Mouse (Mus musculus) myocyte (in vitro differentiated cells): ENCODE measurements around the gene Cfap74.

Experiments used
- CEBPB ChIP-seq: IDR thresholded peaks from 2 replicates; pipeline ENCODE4 v1.6.1; 2011; ENCODE audit warnings: mild to moderate bottlenecking, moderate library complexity; ENCODE audit not compliant: poor library complexity, insufficient read depth, severe bottlenecking
- E2F4 ChIP-seq: IDR thresholded peaks from one replicate; pipeline ENCODE4 v1.6.1; 2011; ENCODE audit warnings: mild to moderate bottlenecking, control low read depth, moderate library complexity; ENCODE audit not compliant: insufficient read depth
- MAX ChIP-seq: IDR thresholded peaks from one replicate; pipeline ENCODE4 v1.6.1; 2011; ENCODE audit warnings: low read depth, mild to moderate bottlenecking, control low read depth
- MYOD1 ChIP-seq, 3 experiments: IDR thresholded peaks; one replicate each; pipeline ENCODE4 v1.6.1; 2011; ENCODE audit warnings: control low read depth in 2 of 3, low read depth in 2 of 3, mild to moderate bottlenecking in 2 of 3, moderate library complexity in 1 of 3; ENCODE audit not compliant: insufficient read length in 2 of 3, control insufficient read depth in 1 of 3
- MYOG ChIP-seq, 3 experiments: IDR thresholded peaks; one replicate each; pipeline ENCODE4 v1.6.1; 2011; ENCODE audit warnings: control low read depth in 2 of 3, low read depth in 2 of 3, mild to moderate bottlenecking in 2 of 3; ENCODE audit not compliant: insufficient read length in 2 of 3, control insufficient read depth in 1 of 3, insufficient read depth in 1 of 3
- POLR2A ChIP-seq: IDR thresholded peaks from one replicate; pipeline ENCODE4 v1.6.1; 2011; ENCODE audit warnings: low read depth, mild to moderate bottlenecking, control low read depth, moderate library complexity; ENCODE audit not compliant: insufficient read length
- POLR2AphosphoS2 ChIP-seq: IDR thresholded peaks from one replicate; pipeline ENCODE4 v1.6.1; 2011; ENCODE audit warnings: low read depth, control low read depth; ENCODE audit not compliant: insufficient read length
- REST ChIP-seq: IDR thresholded peaks from one replicate; pipeline ENCODE4 v1.6.1; 2011; ENCODE audit warnings: mild to moderate bottlenecking, control low read depth, moderate library complexity; ENCODE audit not compliant: insufficient read depth, insufficient read length
- TCF12 ChIP-seq: IDR thresholded peaks from one replicate; pipeline ENCODE4 v1.6.1; 2011; ENCODE audit warnings: mild to moderate bottlenecking, control low read depth; ENCODE audit not compliant: poor library complexity, insufficient read depth, severe bottlenecking
- TCF3 ChIP-seq: IDR thresholded peaks from one replicate; pipeline ENCODE4 v1.6.1; 2011; ENCODE audit warnings: low read depth, control low read depth; ENCODE audit not compliant: insufficient read length
- USF1 ChIP-seq: IDR thresholded peaks from one replicate; pipeline ENCODE4 v1.6.1; 2011; ENCODE audit warnings: low read depth, mild to moderate bottlenecking, control low read depth, moderate library complexity

- TF ChIP-seq MAX: no peak
- no peak for TF ChIP-seq POLR2A
- TF ChIP-seq E2F4: no peak
- no peak for TF ChIP-seq TCF12
- no peak for TF ChIP-seq CEBPB
- TF ChIP-seq MYOD1 (IDR thresholded peaks at IDR 0.05; ENCODE audit: control insufficient read depth in 1 of 3, insufficient read length in 2 of 3, low read depth in 2 of 3): no peak
- TF ChIP-seq MYOG (IDR thresholded peaks at IDR 0.05; ENCODE audit: control insufficient read depth in 1 of 3, insufficient read depth in 1 of 3, insufficient read length in 2 of 3, low read depth in 2 of 3): no peak
- TF ChIP-seq USF1: no peak
- no peak for TF ChIP-seq TCF3
- no peak for TF ChIP-seq REST
- no peak for TF ChIP-seq POLR2AphosphoS2
Observed at GRCm38 (mm10) chr4:155497963-155498362, 89.0 kb downstream of the Cfap74 start.
